Mouse (Mus musculus) cerebellum, postnatal 25 days (tissue): ENCODE data around the gene Kif1c.
A peak's percentile ranks its signal among the peaks of the same experiment; 100 is the strongest.

Experiments used
- DNase-seq, 2 experiments: peaks; one replicate each; pipeline ENCODE4 v3.0.0; 2021; ENCODE audit warnings: mixed read lengths in 2 of 2

Gene Kif1c

DNA sequence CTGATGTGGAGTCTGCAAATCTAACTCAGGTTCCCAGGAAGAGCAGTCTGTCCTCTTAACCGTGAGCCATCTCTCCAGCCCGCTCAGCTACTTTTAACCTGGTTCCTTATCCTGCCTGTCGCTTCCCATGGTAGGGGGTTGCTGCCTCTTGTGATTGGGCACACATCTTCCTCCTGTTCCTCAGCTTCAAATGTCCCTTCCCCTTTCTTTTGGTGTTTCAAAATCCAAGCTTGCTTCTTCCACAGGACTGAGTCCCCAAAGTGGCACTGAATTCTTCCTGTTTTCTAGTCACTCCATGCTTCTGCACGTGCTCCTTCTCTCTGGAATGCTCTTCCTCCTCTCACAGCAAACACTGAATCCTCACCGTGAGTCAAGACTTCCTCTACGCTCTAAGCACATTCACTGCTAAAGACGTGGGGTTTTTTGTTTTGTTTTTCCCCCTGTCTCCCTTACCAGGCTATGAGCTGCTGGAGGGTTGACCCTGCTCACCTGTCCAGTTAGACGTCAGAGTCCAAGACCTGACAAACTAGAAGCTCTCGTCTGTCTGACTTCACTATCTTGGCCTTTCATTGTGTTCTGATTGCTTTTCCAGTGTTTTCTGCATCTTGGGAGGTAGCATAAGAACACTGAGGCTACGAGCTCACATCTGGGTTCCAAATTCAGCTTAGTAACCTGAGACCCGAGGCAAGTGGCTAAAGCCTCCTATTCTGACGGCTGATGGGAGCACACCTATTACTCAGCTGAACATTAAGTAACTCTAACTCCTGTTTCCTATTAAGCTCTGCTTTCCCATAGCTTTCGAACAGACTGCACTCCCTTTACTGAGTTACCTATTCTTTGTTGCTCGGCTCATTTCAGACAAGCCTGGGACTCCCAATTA lies 32.8 kb upstream of the Kif1c start:
- no peak for DNase-seq

DNA sequence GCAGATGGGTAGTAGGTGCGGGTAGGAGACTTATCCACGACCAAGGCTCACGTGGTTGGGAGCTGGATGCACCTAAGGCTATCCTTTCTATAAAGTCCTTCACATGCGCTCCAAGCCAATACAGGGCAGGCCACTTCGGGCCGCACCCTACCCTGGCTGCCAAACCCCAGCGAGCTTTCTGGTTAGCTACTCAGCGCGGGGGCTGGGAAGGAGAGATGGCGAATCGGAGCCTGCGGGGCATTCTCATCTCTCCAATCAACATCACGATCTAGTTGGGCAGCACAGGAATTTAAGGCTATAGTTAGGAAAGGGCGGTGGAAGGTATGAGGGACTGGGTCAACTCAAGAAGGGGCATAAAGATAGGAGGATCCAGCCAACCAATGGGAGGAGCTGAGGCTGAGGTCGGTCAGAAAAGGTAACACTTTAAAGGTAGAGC lies 32.0 kb upstream of the Kif1c start:
- peak; percentile 85 to 87 for DNase-seq

GRCm38 (mm10) chr11:70668771-70669505 lies 31.4 kb upstream of the Kif1c start, which contains the start of gene Spag7:
Spag7 (minus strand) TSS chr11:70669416.
- DNase-seq, result peak; percentile 96 to 97

DNA sequence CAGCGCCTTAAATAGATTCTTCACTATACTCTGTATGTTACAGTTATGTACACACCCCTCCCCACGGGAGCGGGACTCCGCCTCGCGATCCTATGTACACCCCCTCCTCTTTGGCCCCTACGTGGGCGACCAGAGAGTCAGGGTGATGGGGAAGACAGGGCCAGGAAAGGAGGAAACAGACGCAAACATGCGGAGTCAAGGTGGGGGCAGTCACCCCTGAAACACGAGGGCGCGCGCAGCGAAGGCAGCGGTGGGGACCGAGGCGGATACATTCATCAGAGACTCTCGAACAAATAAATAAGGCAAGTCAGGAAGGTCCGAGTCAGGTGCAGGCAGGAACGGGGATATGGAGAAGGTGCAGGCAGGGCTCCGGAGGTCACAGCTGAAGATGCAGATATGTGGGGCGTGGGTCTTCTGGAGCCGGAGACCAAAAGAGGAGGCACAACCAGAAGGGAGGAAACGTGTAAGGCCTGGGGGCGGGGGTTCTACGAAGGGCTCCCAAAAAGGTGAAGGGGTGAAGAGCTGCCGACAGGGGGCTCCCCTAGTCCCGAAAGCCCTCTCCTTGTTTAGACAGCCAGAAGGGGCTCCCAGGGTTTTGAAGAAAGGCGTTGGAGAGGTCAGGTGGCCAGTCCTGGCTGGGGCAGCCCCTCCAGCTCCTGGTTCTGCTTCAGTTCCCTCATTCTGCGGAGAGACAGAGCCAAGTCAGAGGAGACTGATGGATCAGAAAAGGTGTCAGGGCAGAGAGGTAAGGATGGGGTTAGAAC lies 30.6 kb upstream of the Kif1c start:
- DNase-seq, result peak; percentile 76 to 83

DNA sequence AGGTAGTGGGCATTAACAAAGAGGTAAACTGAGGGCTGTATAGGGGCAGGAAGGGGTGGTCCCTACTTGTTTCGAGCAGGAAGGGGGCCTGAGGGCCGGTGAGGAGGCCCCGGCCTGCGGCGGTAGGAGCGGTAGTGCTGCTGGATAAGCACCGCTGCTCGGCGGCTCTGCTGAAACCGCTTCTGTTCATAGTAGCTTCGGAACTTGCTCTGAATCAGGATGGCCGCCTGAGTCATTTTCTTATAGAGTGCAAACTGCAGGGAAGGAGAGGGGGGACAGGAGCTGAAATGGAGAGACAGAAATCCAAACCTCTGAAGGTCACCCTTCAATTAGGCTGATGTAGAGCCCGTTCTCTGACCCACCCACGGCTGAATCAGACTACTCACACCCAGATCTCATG lies 29.9 kb upstream of the Kif1c start:
- DNase-seq, result peak; percentile 47 to 51

DNA sequence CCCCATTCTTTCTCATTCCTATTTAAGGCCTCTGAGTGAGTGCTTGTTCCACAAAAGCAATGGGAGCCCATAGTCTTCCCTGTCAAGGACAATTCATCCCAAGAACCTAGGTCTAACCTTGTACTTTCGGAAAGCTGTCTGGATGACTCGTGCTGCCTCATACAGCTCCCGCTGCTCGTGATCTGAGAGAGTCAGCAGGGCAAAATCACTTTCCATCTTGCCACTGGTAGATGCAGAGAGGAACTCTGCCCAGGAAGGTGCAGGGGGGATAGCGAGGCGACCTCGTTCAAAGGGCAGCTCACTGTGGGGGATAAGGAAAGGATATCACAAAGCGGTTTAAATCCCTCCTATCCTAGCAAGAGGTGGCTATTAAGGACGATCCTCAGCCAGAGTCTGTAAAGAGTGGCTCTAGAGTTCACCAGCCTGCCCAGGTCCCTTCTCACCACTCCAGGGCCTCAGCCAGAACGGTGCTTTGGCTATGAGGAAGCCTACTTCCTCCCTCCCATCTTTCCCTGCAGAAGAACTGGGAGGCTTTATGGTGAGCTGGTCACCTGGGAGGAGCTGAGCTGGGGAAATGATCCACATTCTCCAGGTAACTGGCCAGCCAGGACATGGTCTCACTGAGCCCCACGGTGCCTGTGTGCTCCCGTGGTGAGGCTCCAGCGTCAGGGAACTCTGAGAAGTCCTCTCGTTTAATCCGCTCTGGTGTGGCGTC lies 28.9 kb upstream of the Kif1c start:
- no peak for DNase-seq

DNA sequence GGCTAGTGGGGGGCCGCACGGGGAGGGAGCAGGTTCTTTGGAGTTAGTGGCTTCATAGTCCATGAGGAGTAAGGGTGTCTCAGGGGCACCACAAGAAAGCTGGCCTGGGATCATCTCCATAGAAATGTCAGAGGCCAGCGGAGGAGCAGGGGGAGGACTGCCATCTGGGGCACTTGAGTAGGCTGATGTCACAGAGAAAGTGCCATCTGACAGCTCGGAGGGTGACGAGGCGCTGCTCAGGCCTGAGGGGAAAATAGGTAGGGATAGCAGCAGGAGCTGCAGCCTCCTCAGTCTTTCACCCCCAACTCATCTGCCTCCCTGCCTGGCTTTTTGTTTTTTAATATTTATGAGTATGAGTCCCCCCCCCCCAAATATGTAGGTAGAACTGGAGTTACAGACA lies 26.3 kb upstream of the Kif1c start:
- peak in 1 of 2 experiments; percentile 30 for DNase-seq

GRCm38 (mm10) chr11:70674501-70674900 lies 25.8 kb upstream of the Kif1c start:
- DNase-seq, result no peak

DNA sequence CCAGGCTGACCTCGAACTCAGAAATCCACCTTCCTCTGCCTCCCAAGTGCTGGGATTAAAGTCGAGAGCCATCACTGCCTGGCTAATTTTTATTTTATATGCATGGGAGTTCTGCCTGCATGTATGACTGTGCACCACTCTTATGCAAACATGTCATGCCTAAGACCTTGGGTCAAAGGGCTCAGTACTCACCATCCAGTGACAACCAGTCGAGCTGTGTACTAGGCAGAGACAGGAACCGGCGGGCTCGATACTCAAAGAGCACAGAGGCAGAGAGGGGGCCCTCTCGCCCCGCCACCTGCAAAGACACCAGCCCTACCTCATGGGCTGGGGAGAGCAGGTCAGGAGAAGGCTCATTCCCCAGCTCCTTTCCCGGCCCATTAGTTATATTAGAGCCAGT lies 22.3 kb upstream of the Kif1c start:
- peak in 1 of 2 experiments; percentile 6 for DNase-seq

GRCm38 (mm10) chr11:70678576-70678975 lies 21.8 kb upstream of the Kif1c start:
- no peak for DNase-seq

GRCm38 (mm10) chr11:70679361-70679760 lies 21.0 kb upstream of the Kif1c start:
- no peak for DNase-seq

DNA sequence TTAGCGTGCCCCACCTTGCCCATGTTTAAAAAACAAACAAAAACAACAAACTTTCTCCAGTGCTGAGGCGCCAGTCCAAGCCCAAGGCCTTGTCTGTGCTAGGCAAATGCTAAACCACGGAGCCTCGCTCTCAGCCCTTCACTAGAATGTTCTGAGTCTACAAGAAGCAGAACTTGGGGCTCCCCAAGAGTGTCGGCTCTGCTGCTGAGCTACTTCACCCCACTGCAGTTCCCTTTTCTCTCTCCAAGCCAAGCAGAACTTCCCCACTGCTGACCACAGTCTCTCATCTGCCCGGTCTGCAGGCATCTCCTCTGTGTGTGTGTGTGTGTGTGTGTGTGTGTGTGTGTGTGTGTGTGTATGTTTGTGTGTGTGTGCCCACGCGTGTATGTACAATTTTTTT lies 20.5 kb upstream of the Kif1c start:
- DNase-seq, result no peak

DNA sequence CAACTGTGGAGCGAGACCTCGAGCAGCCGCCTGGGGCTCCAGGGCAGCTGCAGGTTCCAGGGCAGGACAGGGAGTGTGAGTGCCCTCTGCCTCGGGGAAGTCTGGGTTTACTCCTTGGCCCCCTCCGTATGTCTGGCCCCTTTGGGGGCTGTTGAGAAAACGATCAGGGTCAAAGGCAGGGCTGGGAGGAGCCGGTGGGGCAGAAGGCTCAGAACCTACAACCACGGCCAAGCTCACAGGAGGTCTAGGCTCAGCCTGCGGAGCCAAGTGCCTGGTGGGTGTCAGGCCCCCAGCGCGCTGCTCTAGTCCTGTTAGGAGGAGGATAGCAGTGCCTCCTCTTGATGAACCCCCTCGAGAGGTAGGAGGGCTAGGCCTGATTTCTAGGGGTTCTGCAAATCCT lies 19.2 kb upstream of the Kif1c start:
- no peak for DNase-seq

- peak in 1 of 2 experiments; percentile 44 for DNase-seq
These were observed 18.3 kb upstream of the Kif1c start for GRCm38 (mm10) chr11:70681897-70682581.

DNA sequence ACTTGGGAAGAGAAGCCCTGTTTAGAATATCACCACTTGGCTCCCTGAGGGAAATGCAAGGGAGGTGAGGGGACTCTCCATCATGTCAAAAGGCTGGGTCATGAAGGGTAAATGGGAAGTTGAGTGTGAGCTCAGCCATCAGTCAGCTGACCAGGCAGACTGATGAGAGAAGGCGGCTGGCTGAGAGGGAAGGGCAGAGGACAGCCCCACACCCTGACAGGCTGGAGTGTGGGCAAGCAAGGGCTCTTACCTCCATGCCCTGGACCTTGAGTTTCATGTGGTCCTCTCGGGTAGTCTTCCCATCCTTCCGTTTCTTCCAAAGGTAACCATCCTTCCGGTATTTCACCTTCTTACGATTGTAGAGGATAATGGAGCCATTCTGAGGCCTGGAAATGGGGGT lies 16.7 kb upstream of the Kif1c start:
- DNase-seq, result no peak

GRCm38 (mm10) chr11:70686901-70687566 lies 13.3 kb upstream of the Kif1c start:
- DNase-seq, result peak; percentile 73 to 78

- DNase-seq, result peak; percentile 93 to 95
These were observed 12.6 kb upstream of the Kif1c start, which contains the start of gene Camta2 for GRCm38 (mm10) chr11:70687601-70688199. Camta2 (minus strand) TSS chr11:70688105.

GRCm38 (mm10) chr11:70688372-70688771 lies 12.0 kb upstream of the Kif1c start:
- no peak for DNase-seq

DNA sequence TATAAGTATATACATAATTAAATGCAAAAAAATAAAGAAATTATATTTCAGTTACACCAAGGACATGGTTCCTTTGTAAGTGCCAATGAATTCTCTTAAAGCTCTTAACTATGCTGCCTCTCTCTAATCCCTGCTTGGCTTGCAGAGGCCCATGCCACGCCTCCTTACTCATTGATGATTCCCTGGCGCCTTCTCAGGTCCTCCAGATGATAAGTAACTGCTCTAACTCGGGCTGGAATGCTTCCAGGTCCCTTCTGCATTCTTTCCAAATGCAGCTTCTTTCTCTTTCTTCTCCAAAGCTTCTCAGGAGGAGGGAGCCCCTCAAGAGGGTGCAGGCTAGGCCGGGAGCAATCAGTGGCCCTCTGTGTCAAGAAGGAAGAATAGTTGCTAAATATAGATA lies 10.8 kb upstream of the Kif1c start:
- peak in 1 of 2 experiments; percentile 4 for DNase-seq

- DNase-seq, result no peak
These were observed 6.8 kb upstream of the Kif1c start for GRCm38 (mm10) chr11:70693504-70693903.

- DNase-seq, result no peak
These were observed 3.0 kb upstream of the Kif1c start for GRCm38 (mm10) chr11:70697376-70697775.
